Mouse (Mus musculus) G1E-ER4 (cell line): ENCODE measurements around the gene Fsd2. TPM values are rescaled to one million over a fixed set of nuclear protein-coding genes. Genes with fewer than 3 reads are reported as not detected.

Experiments used
- GATA1 ChIP-seq: IDR thresholded peaks from one replicate; pipeline ENCODE4 v1.8.0; 2012; ENCODE audit warnings: low read length, inconsistent platforms
- polyA plus RNA-seq: library from polyadenylated mRNA; stranded (reverse); fragments of >175 nt; gene quantifications from 2 replicates; pipeline ENCODE4 v1.2.3, GENCODE M21; 2012

Gene Fsd2
- polyA plus RNA-seq, 1 experiment: not detected

DNA sequence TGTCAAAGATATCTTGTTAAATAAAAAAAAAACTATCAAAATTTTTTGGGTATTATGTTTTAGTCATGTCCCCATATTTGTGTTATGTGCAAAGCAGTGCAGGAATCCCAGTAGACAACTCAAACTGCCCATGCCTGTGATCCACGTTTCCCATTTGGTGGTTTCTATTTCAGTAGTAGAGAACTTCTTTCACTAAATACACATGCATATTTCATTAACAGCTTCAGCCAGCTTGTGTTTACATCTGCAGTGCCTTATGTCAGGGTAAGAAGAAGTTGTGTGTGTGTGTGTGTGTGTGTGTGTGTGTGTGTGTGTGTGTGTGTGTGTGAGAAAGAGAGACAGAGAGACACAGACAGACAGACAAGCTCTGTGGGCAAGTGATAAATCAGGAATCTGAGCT is 35.3 kb downstream of the Fsd2 start:
- no peak for TF ChIP-seq GATA1

DNA sequence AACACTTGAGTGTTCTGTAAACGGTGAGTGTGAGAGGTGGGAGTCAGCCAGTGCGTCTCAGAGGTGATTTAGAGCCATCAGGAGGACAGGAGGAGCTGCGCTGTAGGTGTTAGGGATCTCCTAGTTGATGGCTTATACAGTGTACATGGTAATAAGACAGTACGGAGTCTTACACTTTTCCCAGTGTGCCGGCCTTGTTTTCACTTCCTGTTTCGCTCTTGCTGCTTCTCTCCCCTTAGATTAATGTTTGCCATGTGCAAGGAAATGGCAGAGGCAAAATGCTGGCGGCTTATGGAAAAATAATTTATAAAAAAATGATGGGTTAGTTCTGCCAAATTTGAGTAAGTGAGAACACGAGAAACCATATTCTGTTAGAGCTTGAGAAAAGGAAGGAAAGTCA is 37.8 kb downstream of the Fsd2 start:
- no peak for TF ChIP-seq GATA1

DNA sequence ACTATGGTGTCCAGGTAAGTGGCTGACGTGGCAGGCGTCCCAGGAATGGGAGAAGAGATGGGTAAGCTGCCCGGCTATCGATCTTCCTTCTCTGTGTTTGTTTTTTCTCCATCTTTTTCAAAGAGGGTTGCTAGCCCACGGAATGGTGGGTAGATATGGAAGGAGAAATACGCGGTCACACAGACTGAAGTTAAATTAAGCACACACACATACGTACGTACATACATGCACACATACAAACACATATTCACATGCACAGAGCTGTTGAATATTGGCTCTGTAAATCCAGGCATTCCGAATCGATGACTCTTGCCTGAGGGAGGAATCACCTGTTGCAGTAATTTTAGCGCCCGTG is 43.1 kb downstream of the Fsd2 start:
- TF ChIP-seq GATA1: no peak

DNA sequence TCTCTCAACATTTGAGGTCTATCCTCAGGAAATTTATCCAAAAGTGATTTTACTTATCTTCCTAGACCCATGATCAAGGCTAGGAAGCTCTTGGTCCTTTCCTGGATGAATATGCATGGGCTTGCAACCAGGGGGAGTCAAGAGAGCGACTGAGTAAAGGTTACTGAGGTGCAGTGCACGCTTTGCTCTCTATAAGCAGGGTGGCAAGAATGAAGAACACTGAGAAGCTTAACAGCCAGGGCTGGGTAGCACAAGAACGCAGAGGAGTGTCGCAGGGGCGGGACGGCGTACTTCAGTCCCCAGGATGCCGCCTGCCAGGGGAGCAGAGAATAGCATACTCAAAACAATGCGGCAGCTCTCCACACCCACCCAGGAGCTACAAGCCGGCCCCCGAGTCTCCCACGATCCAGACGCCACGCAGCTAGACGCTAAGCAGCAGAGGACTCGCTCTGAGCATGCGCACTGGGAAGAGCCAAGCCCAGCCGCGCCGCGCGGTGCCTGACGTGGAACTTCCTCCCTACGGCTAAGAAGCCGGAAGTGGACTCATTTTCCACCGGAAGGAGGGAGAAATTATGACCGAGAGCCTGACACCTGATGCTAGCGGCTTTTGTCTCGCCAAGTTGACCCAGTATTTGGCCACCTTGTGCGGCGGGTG is 43.6 kb downstream of the Fsd2 start:
- TF ChIP-seq GATA1: no peak

DNA sequence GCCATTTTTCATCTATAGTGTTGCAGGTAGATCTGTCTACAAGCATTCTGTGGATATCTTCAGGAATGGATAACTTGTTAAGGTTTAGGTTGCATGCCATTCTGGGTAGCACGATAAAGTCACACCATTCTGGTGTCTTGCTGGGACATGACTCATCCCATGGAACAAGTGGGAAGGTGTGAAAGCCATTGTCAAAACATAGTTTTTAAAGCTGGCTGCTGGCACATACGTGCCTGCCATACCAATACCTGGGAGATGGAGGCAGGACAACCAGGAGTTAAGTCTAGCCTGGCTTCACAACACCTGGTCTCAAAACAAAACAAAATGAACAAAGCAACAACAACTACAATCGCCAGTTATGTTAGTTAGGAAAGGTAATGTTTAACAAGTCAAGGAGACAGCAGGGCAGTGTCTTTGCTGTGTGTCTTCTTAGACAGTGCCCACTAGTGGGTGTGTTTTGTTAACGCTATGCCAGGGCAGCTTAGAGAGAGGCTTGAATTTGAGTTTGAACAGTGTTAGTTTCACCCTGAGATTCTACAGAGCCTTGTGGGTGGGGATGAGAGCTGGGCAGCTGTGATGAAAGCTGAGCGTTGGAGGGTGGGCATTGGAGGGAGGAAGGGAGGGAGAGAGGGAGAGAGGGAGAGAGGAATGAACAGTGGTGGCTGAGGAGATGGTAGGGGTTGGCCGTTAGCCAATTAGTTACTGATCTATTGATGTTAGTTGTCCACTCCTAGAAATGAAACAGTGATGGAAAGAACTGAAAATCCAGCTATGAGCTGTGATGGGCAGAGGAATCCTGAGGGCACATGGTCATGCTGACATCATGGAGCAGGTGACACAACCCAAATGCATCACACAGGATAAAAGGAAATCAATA is 50.4 kb downstream of the Fsd2 start:
- TF ChIP-seq GATA1: no peak

DNA sequence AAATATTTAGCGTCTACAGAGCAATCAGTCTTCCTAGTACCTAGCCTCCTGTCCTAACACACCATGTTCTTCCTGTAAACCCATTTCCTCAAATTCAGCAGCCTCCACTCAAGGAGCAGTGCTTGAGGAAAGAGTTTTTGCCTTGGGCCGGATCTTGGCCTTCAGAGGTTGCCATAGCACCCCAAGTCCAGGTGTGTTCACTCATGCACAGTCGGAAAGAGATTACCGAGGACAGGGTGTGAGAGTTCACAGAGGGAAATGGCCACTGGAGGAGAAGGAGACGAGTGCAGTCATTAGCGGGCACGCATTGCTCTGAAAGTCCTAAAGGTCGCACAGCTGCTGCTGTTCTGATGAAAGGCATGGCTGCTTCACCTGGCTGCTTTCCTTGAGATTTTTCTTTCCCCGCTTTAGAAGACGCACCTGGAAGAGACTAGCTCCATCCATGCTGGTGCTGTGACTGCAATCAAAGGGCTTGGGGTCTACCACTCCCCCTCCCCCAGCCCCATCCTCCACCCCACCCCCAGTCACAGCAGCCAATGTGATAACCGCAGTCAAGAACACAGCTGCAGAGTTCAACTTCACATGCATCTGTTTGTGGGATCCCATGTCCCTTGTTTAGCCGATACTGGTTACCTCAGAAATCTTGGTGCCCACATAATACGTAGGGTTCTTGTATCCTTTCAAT is 51.7 kb downstream of the Fsd2 start:
- no peak for TF ChIP-seq GATA1

DNA sequence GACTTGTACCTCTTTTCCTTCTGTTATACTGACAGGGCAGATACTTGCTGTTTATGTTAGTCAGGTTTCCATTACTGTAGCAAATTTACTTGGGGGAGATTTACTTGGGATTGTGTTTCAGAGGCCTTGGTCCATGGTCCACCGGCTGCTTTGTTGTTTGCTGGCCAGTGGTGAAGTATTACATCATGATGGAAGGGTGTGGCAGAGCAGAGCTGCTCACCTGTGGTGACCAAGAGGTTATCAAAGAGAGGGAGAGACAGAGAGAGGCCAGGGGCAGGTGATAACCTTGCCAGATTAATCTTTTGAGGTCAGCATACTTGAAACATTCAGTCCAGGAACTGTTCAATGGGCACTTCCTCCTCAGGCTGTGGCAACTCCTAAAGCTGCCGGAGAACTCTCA is 65.7 kb downstream of the Fsd2 start:
- no peak for TF ChIP-seq GATA1

DNA sequence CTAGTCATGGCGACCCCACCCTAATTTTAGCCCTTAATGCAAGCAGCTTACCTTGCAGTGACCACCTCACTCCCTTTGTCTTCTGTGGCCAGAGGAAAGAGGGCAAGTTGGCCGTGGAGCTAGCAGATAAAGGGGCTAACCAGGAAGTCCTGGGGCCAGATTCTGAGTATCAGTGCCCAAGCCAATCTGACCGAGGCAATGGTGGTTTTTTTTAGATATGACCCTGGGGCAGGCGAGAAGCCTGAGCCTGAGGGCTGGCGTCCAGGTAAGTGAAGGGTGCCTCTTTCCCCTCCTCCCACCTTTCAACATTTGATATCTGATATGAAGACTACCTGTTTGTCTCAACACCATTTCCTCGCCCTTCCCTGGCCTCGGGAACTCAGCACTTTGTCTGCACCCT is 68.6 kb downstream of the Fsd2 start, which contains the start of gene BC048679:
Gene BC048679 (minus strand): TSS at position 101 of the 400 bp plus-strand sequence.
- TF ChIP-seq GATA1: no peak

DNA sequence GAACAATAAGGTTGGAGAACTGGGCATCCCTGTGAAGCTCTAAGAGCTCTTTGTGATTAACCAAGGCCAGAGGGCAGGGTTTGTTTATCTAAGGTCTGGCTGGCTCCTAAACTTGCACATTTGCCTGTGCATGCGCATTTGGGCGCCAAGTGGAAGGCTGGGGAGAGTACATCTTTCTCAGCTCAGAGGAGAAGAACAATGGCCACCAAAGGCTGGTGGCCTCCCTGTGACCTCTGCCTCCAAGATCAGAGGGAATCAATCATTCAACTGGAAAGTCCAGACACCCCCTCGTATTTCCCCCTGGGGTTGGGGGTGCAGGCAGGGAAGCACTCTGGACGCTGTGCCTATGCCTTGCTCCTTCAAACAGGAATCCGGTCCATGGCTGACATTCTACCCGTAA is 69.6 kb downstream of the Fsd2 start:
- no peak for TF ChIP-seq GATA1

DNA sequence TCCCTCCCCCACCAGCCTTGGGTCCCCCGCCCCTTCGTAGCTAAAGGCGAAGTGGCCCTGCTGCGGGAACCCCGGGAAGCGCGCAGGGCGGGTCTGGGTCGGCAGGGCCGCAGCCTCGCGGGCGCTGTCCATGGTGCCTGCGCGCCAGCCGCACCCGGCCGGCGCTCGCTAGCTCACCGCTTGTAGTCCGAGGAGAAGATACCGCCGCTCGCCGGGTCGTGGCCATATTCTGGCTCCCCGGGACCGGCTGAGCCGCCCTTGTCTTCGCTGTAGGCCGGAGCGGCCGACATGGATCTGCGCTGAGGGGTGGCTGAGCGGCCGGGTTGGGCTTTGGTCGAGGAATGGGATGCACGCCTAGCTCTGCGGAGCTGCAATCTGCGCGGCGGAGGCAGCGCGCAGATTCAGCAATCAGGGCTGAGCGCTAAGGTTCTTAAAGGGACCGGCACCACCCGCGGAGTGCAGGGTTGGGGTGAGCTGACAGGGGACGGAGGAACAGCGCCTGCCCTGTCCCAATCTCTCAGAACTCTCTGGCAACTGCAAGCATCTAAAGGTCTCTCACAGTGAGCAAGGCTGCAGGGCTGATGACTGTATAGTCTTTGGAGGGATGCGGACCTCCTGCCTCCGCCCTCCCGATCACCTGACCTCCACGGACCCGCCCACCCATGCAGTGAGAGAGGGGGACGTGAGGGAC is 73.3 kb downstream of the Fsd2 start, which contains the start of gene Ap3b2:
Gene Ap3b2 (minus strand): TSS at position 595 of the 691 bp plus-strand sequence.
- TF ChIP-seq GATA1: no peak

DNA sequence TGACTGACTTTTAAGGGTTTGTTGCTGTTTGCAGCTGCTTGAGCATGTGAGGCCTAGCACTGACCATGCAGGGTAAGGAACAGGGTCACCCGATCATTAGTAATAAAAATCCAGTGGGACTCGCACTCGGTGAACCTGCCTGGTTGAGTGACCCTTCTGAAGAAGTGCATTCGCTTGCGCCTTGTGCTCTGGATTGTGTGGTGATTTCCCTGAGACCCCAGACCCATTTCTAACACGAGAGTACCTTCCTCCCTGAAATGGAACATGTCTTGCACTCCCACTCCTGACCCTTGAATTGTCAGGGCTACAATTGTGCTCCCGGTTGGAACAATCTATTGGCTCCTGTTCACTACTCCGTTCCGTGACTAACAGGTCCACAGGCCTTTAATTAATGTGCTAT is 74.1 kb downstream of the Fsd2 start:
- TF ChIP-seq GATA1: no peak

DNA sequence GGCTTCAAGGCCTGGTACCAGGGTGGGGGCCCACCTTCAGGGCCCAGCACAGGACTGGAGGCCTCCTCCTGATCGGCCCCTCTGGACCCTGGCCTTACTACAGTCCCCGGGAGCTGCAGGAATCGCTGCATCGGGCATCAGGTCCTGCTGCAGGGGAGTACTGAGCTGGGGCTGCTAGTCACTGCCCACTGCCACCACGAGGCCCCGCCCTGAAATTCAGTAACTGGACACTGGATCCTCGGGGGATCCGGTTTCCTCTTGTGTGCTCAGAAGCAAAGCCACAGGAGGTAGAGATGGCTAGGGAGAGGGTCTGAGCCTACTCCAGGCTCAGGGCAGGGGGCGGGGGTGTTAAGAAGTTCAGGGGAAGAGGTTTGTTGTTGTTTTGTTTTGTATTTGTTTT is 77.1 kb downstream of the Fsd2 start:
- TF ChIP-seq GATA1: no peak

Other genes with a start within 250 kb of the Fsd2 start
- gene Rps17, start 221.7 kb downstream of the Fsd2 start, polyA plus RNA-seq: 208 and 235 TPM in 2 replicates
- not detected in 2 replicates for gene Cpeb1, start 111.5 kb downstream of the Fsd2 start, polyA plus RNA-seq
- not detected in 2 replicates for gene Ap3b2, start 73.0 kb downstream of the Fsd2 start, polyA plus RNA-seq
- not detected in 2 replicates for gene BC048679, start 68.7 kb downstream of the Fsd2 start, polyA plus RNA-seq
- gene Whamm, start 4.3 kb upstream of the Fsd2 start, polyA plus RNA-seq: 30.4 and 33.1 TPM in 2 replicates
- gene Homer2, start 140.6 kb upstream of the Fsd2 start, polyA plus RNA-seq: 44.8 and 58.1 TPM in 2 replicates
- 18.7 and 33.8 TPM in 2 replicates for gene Ramac, start 196.0 kb upstream of the Fsd2 start, polyA plus RNA-seq
- gene 3110040N11Rik, start 222.5 kb upstream of the Fsd2 start, polyA plus RNA-seq: 26.0 and 35.6 TPM in 2 replicates